Mouse (Mus musculus) cerebellum, postnatal 36 days (tissue): ENCODE results near the gene Camta1.

Experiments used
- DNase-seq, 2 experiments: peaks; one replicate each; pipeline ENCODE4 v3.0.0; 2021 to 2022; ENCODE audit warnings: mixed read lengths in 2 of 2

The Camta1 gene

GRCm38 (mm10) chr4:150968956-150969355 is 892.7 kb downstream of the Camta1 start:
- DNase-seq, result no peak

DNA sequence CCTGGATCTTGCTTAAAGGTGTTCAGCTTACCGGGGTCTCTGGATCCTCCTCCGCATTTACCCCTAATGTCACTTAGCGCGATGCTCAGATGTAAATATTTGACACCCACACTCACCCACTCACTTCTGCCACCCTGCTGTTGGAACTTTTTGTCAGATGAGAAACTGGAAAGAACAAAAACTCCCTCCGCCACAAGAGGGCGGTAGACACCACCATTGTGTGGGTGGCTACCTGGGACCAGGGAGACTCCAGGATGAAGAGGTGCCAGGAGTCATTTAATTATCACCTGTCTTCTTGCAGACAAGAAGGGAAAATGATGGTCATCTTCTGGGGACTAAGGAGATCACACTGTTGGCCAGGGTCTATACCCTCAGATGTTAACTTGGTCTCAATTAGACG is 895.1 kb downstream of the Camta1 start:
- DNase-seq, result peak; percentile 64 to 68

DNA sequence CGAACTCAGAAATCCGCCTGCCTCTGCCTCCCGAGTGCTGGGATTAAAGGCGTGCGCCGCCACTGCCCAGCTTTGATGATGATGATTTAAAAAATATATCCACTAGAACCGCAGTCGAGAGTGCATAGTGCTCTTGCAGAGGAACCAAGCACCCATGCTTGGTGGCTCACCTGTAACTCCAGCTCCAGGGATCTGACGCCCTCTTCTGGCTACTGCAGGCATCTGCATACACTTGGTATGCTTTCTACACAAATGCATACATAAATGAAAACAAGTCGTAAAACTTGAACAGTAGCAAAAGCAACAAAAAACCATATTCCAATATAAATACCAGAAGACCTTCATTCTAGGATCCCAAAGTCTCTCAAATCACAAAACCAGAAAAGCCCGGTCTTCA is 896.1 kb downstream of the Camta1 start:
- DNase-seq, result no peak

DNA sequence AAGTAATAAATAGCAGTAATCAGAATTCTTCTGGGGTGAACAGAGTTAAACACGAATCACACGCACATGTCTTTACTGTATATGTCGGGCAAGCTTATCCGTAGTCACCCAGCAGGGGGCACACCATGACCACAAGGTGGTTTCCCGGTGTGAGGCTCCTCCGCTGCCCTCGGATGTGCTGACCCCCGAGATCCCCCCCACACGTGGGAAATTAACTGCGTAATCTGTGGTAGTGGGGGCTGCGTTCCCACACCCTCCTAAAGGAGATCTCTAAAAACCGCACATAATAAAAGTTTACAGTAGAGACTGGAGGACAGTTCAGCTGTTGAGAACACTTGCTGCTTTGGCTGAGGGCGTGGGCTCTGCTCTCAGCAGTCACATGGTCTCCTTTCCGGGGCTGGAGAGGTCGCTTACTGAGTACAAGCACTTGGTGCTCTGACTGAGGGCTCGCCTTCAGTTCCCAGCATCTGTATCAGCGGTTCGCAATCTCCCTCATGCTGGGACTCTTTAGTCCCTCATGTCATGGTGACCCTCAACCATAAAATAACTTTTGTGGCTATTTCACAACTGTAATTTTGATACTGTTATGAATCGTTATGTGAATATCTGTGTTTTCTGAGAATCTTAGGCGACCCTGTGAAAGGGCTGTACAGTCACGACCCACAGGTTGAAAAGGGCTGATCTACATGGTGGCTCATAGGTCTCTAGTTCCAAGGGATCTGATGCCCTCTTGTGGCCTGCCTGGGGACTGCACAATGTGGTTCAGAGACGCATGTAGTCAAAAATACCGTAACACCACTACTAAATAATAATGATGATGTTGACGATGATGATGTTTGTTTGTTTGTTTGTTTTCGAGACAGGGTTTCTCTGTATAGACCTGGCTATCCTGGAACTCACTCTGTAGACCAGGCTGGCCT is 896.8 kb downstream of the Camta1 start:
- peak; percentile 84 to 89 for DNase-seq

DNA sequence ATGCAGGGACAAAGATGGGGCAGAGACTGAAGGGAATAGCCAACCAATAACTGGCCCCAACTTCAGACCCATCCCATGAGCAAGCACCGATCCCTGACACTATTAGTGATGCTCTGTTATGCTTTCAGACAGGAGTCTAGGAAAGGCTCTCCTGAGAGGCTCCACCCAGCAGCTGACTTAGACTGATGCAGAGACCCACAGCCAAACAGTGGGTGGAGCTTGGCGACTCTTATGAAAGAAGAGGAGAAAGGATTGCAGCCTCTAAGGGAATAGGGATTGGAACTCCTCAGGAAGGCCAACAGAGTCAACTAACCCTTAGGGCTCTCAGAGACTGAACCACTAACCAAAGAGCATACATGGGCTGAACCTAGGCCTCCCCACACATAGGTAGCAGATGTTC is 898.0 kb downstream of the Camta1 start:
- no peak for DNase-seq

GRCm38 (mm10) chr4:150962231-150962630 is 899.4 kb downstream of the Camta1 start:
- DNase-seq, result no peak

DNA sequence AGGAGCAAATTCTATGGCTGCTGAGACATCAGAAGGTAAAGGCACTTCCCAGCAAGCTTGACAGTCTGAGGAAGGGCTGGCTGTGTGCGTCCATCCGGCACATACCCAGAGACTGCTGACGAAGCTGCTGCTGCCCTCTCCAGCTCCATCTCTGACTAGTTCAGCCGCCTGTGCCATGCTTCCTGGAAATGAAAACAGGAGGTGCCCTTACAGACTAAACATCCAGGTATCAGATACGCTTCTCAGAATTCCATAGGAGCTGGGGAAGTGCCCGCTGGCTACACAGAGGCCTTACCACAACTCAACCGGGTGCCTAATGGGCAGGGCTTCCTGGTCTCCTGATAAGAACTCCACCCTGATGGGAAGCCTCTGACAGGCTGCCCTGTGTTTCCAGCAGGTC is 903.1 kb downstream of the Camta1 start:
- DNase-seq, result no peak

DNA sequence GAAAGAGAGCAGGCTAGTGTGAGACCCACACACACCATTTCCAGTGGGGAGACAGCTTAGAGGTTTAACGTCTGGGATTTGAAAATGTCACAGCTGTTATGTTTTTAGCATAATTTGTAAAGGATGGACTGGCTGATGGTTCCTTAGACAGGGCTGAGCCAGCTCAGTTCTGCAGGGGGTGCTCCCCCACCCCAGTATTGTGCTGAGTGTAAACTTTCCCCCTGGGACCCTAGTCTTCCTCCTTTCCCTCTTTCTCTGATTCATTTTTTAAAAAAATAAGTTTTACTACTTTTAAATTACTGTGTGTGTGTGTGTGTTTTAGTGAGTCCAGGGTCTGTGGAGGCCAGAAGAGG is 904.6 kb downstream of the Camta1 start:
- no peak for DNase-seq

DNA sequence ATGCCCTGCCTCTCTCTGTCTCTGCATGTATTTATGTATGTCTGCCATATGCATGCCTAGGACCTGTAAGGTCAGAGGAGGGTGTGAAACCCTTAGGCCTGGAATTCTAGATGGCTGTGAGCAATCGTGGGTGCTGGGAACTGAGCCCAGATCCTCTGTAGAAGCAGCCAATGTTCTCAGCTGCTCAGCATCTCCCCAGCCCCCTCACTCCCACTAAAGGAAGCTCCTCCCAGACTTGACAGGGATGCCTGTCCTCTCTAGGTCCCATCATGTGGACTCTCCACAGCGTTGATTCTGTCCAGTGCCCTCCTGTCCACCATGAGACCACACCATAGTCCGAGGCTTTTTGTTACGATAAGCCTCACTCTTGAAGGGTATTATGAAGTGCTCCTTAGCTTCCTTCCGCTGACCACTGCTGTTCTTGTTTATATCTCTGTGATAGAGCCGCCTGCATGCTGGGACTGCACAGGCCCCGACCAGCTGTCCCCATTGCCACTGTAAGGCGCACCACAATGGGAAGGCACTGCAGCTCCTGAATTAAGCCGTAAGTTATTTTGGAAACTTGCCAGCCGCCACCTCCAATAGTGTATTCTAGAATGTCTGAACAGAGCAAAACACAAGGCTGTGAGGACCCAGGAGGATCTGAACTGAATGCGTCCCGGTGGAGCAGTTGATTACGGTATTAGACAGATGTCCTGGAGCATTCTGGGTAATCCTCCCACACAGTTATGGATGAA is 905.1 kb downstream of the Camta1 start:
- DNase-seq, result no peak

DNA sequence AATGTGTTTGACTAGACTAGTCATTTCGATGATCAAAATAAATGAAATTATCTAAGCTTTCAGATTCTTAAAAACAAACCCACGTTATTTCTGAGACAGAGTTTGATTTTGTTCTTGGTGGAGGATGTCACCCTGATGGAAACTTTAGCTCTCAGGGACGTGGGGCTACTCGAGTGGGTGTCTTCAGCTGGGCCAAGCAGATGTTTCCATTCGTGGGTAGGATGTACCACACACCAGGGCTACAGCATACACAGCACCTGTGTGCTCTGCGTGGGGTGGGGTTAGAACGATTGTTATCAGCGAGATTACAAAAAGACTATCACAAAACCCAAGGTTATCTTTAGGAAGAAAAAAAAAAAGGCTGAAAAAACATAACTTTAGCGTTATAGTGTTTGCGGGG is 910.7 kb downstream of the Camta1 start:
- no peak for DNase-seq

GRCm38 (mm10) chr4:150944707-150945106 is 917.0 kb downstream of the Camta1 start:
- DNase-seq, result no peak

GRCm38 (mm10) chr4:150939991-150940651 is 921.6 kb downstream of the Camta1 start:
- DNase-seq, result no peak

DNA sequence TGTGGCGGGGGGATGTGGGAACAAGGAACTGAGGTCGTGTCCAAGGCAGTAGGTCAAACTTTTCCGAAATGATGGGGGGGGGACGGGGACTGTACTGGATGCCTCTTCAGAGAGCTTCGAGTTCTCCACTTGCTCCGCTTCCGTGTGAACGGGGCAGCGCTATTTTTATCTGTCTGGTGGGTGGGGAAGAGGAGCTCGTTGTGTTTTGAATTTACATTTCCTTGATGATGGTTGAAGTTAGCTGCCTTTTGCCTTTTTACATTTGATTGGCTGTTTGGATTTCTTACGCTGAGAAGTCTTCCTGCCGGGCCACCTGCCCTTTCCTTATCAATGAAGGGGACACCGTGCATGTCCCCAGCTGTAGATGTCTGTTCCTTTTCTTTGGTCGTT is 923.6 kb downstream of the Camta1 start:
- DNase-seq, result no peak

- DNase-seq, result peak; percentile 58 to 66
Observed at GRCm38 (mm10) chr4:150937293-150938062, 924.2 kb downstream of the Camta1 start.

- no peak for DNase-seq
Observed at GRCm38 (mm10) chr4:150933503-150933902, 928.2 kb downstream of the Camta1 start.

DNA sequence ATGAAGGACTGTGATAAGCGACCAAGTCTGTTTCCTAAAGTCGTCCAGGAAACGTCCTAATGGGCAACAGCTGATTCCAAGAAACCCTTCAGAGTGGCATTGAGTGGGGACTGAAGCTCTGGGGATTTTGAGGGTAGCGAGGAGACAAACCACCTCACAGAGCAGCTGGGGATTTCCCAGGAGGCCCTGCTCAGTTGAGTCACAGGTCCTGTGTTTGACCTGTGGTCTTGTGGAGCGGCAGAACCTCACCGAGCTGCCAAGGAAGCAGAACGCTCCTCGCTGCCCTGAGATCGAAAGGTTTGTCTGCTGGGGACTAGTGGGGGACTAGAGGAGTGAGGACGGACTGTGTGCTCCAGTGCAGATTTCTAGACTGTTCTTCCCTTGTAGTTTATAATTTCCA is 933.9 kb downstream of the Camta1 start:
- no peak for DNase-seq

DNA sequence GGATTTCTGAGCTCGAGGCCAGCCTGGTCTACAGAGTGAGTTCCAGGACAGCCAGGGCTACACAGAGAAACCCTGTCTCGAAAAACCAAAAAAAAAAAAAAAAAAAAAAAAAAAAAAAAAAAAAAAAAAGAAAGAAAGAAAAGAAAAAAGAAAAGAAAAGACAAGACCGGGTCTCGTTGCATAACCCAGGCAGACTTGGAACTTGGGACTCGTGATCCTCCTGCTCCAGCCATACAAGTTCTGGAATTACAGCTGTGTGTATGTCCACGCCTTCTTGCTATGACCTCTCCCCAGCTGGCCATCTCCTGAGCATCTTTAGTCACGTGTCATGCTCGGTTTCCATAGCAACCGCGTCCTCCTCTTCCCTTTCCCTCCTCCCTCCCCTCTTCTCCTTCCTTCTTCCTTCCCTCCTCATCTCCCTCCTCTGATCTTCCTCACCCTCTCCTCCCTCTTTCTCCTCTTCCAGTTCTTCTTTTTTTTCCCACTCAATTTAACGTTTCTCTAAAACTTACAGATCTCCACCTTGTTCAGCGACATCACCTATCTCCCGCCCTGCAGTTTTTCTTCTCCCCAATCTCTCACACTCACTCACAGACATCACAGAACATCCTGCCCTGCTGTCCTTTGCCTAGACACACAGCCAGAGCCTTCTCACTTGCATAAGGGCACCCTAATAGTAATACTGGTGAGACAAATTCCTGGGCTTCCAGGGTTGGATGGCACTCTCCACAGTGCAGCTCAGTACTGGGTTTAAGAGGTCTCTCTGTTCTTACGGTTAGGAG is 934.6 kb downstream of the Camta1 start:
- DNase-seq, result no peak

DNA sequence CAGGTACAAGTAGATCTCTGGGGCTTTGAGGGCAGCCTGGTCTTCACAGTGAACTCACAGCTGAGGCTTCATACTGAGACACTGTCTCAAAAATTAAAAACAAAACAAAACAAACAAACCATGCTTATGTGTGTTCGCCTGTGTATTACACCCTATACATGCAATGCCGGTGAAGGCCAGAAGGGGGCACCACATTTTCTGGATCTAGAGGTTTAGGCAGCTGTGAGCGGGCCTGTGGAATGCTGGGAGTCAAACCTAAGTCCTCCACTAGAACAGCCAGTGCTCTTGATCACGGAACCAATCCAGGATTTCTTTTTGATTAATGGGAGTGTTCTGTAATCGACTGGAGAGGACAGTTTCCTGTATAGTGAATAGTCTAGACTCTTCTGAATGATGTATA is 935.8 kb downstream of the Camta1 start:
- DNase-seq, result no peak

GRCm38 (mm10) chr4:150924936-150925335 is 936.7 kb downstream of the Camta1 start:
- DNase-seq, result no peak

GRCm38 (mm10) chr4:150924308-150924707 is 937.4 kb downstream of the Camta1 start:
- no peak for DNase-seq

- DNase-seq, result no peak
Observed at GRCm38 (mm10) chr4:150921206-150921605, 940.5 kb downstream of the Camta1 start.
